ENCODE assay signal across 8 mouse cellular contexts in genomic region chr13:109821725-109822412, GRCm38 (mm10).
DNase-seq lines count a peak whose midpoint lies in the region; ATAC-seq and TF ChIP-seq lines count a peak whose summit lies in the region.

No protein-coding gene starts in this region.

- H3K9ac ChIP-seq in heart, embryonic 14.5 days (ENCODE audit: low read length) = peak overlapping the region; percentile 49
- peak overlapping the region; percentile 61 for H3K9ac ChIP-seq in midbrain, embryonic 16.5 days (ENCODE audit: low read depth, low read length)

- no peak for TF ChIP-seq POLR2A in cerebellum, adult 2 months (IDR thresholded peaks at IDR 0.05; ENCODE audit: borderline replicate concordance, insufficient read depth, low read length)

- no peak for TF ChIP-seq CTCF in cerebellum, adult 2 months (IDR thresholded peaks at IDR 0.05; ENCODE audit: borderline replicate concordance, insufficient read depth, low read depth, low read length)

- peak overlapping the region; percentile 61 for H3K4me2 ChIP-seq in heart, embryonic 14.5 days (ENCODE audit: low read length)
- H3K4me2 ChIP-seq in midbrain, embryonic 16.5 days (ENCODE audit: low read length) = peak overlapping the region; percentile 67

- H3K36me3 ChIP-seq in heart, embryonic 14.5 days (ENCODE audit: control insufficient read depth, insufficient read depth, low read length) = no peaks in the 10 kb centered on the region
- H3K36me3 ChIP-seq in midbrain, embryonic 16.5 days (ENCODE audit: control insufficient read depth, insufficient read depth, low read length) = no peaks in the 10 kb centered on the region

- 28% methylated on average over 8 of the region's 8 CpGs for WGBS in cerebellum, adult 2 months
- 19% methylated on average over 8 of the region's 8 CpGs for WGBS in heart, embryonic 14.5 days
- WGBS in midbrain, embryonic 16.5 days = 12% methylated on average over 8 of the region's 8 CpGs

- no peaks in the 10 kb centered on the region; the same call in 1 of the 2 replicates for H3K4me1 ChIP-seq in cerebellum, adult 2 months (ENCODE audit: control insufficient read depth, insufficient read depth, low read length)
- peaks cover 22 to 42% of the 10 kb centered on the region in 2 experiments for H3K4me1 ChIP-seq in heart, embryonic 14.5 days (ENCODE audit: control insufficient read depth in 2 of 2, insufficient read depth in 2 of 2, low read length in 2 of 2)
- peaks cover 32% of the 10 kb centered on the region for H3K4me1 ChIP-seq in midbrain, embryonic 16.5 days (ENCODE audit: control insufficient read depth, insufficient read depth, low read length)

- no peaks in the 10 kb centered on the region for H3K9me3 ChIP-seq in heart, embryonic 14.5 days (ENCODE audit: control insufficient read depth, low read length)
- no peaks in the 10 kb centered on the region for H3K9me3 ChIP-seq in midbrain, embryonic 16.5 days (replicated peaks; ENCODE audit: control insufficient read depth, low read length, poor library complexity, severe bottlenecking)

- peak; percentile 19 for ATAC-seq in activated CD4-positive, CD25-positive, alpha-beta regulatory T cell, adult 4 months
- no peak; the same call in 1 of the 2 replicates for ATAC-seq in heart, embryonic 14.5 days (ENCODE audit: insufficient number of reproducible peaks, insufficient read depth, low FRiP score, low read depth)
- ATAC-seq in midbrain, embryonic 16.5 days = no peak; the same call in 1 of the 2 replicates

- peak overlapping the region; percentile 63 for H3K4me3 ChIP-seq in cerebellum, adult 2 months (replicated peaks; ENCODE audit: insufficient read depth, low read depth, low read length)
- peak overlapping the region; percentile 22 to 29 for H3K4me3 ChIP-seq in heart, embryonic 14.5 days (ENCODE audit: control insufficient read depth in 1 of 2, insufficient read depth in 1 of 2, low read depth in 1 of 2, low read length in 2 of 2)
- peak overlapping the region; percentile 38 for H3K4me3 ChIP-seq in midbrain, embryonic 16.5 days (ENCODE audit: low read depth, low read length)

- no peaks in the 10 kb centered on the region for H3K27me3 ChIP-seq in cerebellum, adult 2 months (ENCODE audit: control insufficient read depth, insufficient read depth, low read length)
- H3K27me3 ChIP-seq in heart, embryonic 14.5 days (ENCODE audit: control insufficient read depth, insufficient read depth, low read length) = no peaks in the 10 kb centered on the region
- H3K27me3 ChIP-seq in midbrain, embryonic 16.5 days (ENCODE audit: control insufficient read depth, insufficient read depth, low read depth, low read length) = no peaks in the 10 kb centered on the region

- DNase-seq in cerebellum, adult 2 months = peak; percentile 30 to 34
- DNase-seq in cerebellum, adult 11 months = no peak
- peak; percentile 28 to 53 for DNase-seq in kidney, postnatal 25 days
- no peak for DNase-seq in adipocyte (ENCODE audit: low spot score)
- DNase-seq in layer of hippocampus, postnatal 36 days = no peak

- H3K27ac ChIP-seq in cerebellum, adult 2 months (ENCODE audit: insufficient read depth, low read length) = peak overlapping the region; percentile 97
- peak overlapping the region; percentile 94 to 98 for H3K27ac ChIP-seq in heart, embryonic 14.5 days (replicated peaks in 1 of 2; ENCODE audit: control insufficient read depth in 1 of 2, insufficient read depth in 1 of 2, low read depth in 2 of 2, low read length in 2 of 2)
- H3K27ac ChIP-seq in midbrain, embryonic 16.5 days (ENCODE audit: low read length) = peak overlapping the region; percentile 95

Comparison
In these comparisons a context has a peak if more than half of its experiments do, and no peak if none do; other contexts are left out.
1. DNase-seq: peak in cerebellum, adult 2 months (2 of 2) and kidney, postnatal 25 days (2 of 2); none in cerebellum, adult 11 months (single experiment), adipocyte (single experiment) and layer of hippocampus, postnatal 36 days (0 of 2).
2. Peak in every context shown above with its lines, with median percentiles within 50 percentile points of each other: H3K27ac ChIP-seq and H3K4me3 ChIP-seq.